Mouse (Mus musculus): Measurements from ENCODE around the gene Olfr930. TPM values are rescaled to one million over a fixed set of nuclear protein-coding genes. Genes with fewer than 3 reads are reported as not detected.

Olfr930 gene
- not detected for polyA plus RNA-seq (2014; fragmentation: Illumina TruSeq; extraction: RNeasy Lipid Tissue Mini Kit (QIAGEN cat#74804); ENCODE audit: low read depth, low replicate concordance)

DNA sequence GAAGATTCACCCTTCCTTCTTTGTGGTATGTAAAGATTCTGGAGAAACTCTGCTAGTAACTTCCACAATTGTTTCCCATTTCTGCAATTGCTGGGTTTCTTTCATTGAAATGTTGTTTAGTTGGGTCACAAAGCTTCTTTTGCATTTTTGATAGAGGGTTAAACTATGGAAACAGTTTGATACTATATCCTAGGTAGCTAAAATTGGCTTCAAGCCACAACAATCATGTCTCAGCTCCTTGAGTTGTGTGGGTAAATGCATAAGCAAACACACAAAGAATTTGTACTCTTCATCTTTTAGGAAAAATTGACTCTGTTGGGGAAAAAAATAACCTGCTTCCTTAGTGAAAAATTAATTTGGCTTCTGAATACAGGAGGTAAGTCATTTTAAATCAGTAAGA, at the start of gene Olfr930:
Gene Olfr930, plus strand, starts transcription at position 301 of the 400 bp plus-strand sequence.

DNA sequence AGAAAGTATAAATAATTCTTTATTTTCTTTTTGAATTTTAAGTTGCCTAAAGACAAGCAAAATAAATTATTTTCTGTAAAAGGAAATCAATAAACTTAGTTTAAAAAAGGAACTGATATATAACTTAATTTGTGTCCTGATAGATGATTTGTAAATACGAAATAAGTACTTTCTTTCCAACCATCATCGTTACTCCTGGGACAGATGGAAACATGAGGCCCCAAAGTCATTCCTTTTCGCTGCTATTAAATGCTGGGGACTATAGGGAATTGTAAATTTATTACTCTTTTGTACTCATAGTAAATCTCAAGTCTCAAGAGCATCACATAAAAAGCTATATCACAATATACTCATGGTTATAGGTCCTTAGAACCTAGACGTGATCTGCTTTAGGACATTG, 42.4 kb downstream of the Olfr930 start, which contains the start of gene Olfr933:
Gene Olfr933, plus strand, starts transcription at position 301 of the 400 bp plus-strand sequence.

Other genes starting within 250 kb of the Olfr930 start
- gene Olfr919, start 226.1 kb upstream of the Olfr930 start, polyA plus RNA-seq (2014; fragmentation: Illumina TruSeq; extraction: RNeasy Lipid Tissue Mini Kit (QIAGEN cat#74804); ENCODE audit: low read depth, low replicate concordance): not detected
- gene Vwa5a, start 211.5 kb upstream of the Olfr930 start, polyA plus RNA-seq (2014; fragmentation: Illumina TruSeq; extraction: RNeasy Lipid Tissue Mini Kit (QIAGEN cat#74804); ENCODE audit: low read depth, low replicate concordance): 67.2 TPM
- 0.57 TPM for gene Olfr920, start 177.5 kb upstream of the Olfr930 start, polyA plus RNA-seq (2014; fragmentation: Illumina TruSeq; extraction: RNeasy Lipid Tissue Mini Kit (QIAGEN cat#74804); ENCODE audit: low read depth, low replicate concordance)
- gene Olfr921, start 156.7 kb upstream of the Olfr930 start, polyA plus RNA-seq (2014; fragmentation: Illumina TruSeq; extraction: RNeasy Lipid Tissue Mini Kit (QIAGEN cat#74804); ENCODE audit: low read depth, low replicate concordance): not detected
- gene Olfr922, start 115.2 kb upstream of the Olfr930 start, polyA plus RNA-seq (2014; fragmentation: Illumina TruSeq; extraction: RNeasy Lipid Tissue Mini Kit (QIAGEN cat#74804); ENCODE audit: low read depth, low replicate concordance): not detected
- not detected for gene Olfr923, start 103.3 kb upstream of the Olfr930 start, polyA plus RNA-seq (2014; fragmentation: Illumina TruSeq; extraction: RNeasy Lipid Tissue Mini Kit (QIAGEN cat#74804); ENCODE audit: low read depth, low replicate concordance)
- not detected for gene Olfr924, start 85.4 kb upstream of the Olfr930 start, polyA plus RNA-seq (2014; fragmentation: Illumina TruSeq; extraction: RNeasy Lipid Tissue Mini Kit (QIAGEN cat#74804); ENCODE audit: low read depth, low replicate concordance)
- gene Olfr26, start 74.7 kb upstream of the Olfr930 start, polyA plus RNA-seq (2014; fragmentation: Illumina TruSeq; extraction: RNeasy Lipid Tissue Mini Kit (QIAGEN cat#74804); ENCODE audit: low read depth, low replicate concordance): not detected
- gene Olfr926, start 52.7 kb upstream of the Olfr930 start, polyA plus RNA-seq (2014; fragmentation: Illumina TruSeq; extraction: RNeasy Lipid Tissue Mini Kit (QIAGEN cat#74804); ENCODE audit: low read depth, low replicate concordance): not detected
- gene Olfr933, start 42.5 kb downstream of the Olfr930 start, polyA plus RNA-seq (2014; fragmentation: Illumina TruSeq; extraction: RNeasy Lipid Tissue Mini Kit (QIAGEN cat#74804); ENCODE audit: low read depth, low replicate concordance): not detected
- gene Olfr934, start 58.5 kb downstream of the Olfr930 start, polyA plus RNA-seq (2014; fragmentation: Illumina TruSeq; extraction: RNeasy Lipid Tissue Mini Kit (QIAGEN cat#74804); ENCODE audit: low read depth, low replicate concordance): not detected
- gene Olfr935, start 69.9 kb downstream of the Olfr930 start, polyA plus RNA-seq (2014; fragmentation: Illumina TruSeq; extraction: RNeasy Lipid Tissue Mini Kit (QIAGEN cat#74804); ENCODE audit: low read depth, low replicate concordance): not detected
- gene Olfr146, start 93.6 kb downstream of the Olfr930 start, polyA plus RNA-seq (2014; fragmentation: Illumina TruSeq; extraction: RNeasy Lipid Tissue Mini Kit (QIAGEN cat#74804); ENCODE audit: low read depth, low replicate concordance): not detected
- gene Olfr937, start 135.1 kb downstream of the Olfr930 start, polyA plus RNA-seq (2014; fragmentation: Illumina TruSeq; extraction: RNeasy Lipid Tissue Mini Kit (QIAGEN cat#74804); ENCODE audit: low read depth, low replicate concordance): not detected
- gene Olfr938, start 149.1 kb downstream of the Olfr930 start, polyA plus RNA-seq (2014; fragmentation: Illumina TruSeq; extraction: RNeasy Lipid Tissue Mini Kit (QIAGEN cat#74804); ENCODE audit: low read depth, low replicate concordance): not detected
- gene Olfr27, start 198.3 kb downstream of the Olfr930 start, polyA plus RNA-seq (2014; fragmentation: Illumina TruSeq; extraction: RNeasy Lipid Tissue Mini Kit (QIAGEN cat#74804); ENCODE audit: low read depth, low replicate concordance): not detected
- gene Olfr943, start 236.5 kb downstream of the Olfr930 start, polyA plus RNA-seq (2014; fragmentation: Illumina TruSeq; extraction: RNeasy Lipid Tissue Mini Kit (QIAGEN cat#74804); ENCODE audit: low read depth, low replicate concordance): not detected